Mouse (Mus musculus): ENCODE data around the gene Vps54. TPM values are rescaled to one million over a fixed set of nuclear protein-coding genes. Genes with fewer than 3 reads are reported as not detected.

Vps54 gene
- polyA plus RNA-seq, 1 experiment: 0.05 TPM

- H3K36me3 ChIP-seq (ENCODE audit: control insufficient read depth): no peaks in the 10 kb centered on the region
- no peak overlapping the region for H3K4me3 ChIP-seq (replicated peaks)
- no peaks in the 10 kb centered on the region for H3K9me3 ChIP-seq (ENCODE audit: control insufficient read depth, low read length)
- H3K27me3 ChIP-seq (ENCODE audit: control insufficient read depth): peaks cover 4% of the 10 kb centered on the region; the same call in 1 of the 2 replicates
- TF ChIP-seq TAL1 (IDR thresholded peaks at IDR 0.05; ENCODE audit: low read length) (no peak), GATA1 (IDR thresholded peaks at IDR 0.05; ENCODE audit: low read length) (no peak)
- peaks cover 41% of the 10 kb centered on the region for H3K4me1 ChIP-seq (ENCODE audit: control insufficient read depth)
Measured at GRCm38 (mm10) chr11:21221396-21221795, 17.7 kb upstream of the Vps54 start.

GRCm38 (mm10) chr11:21222606-21223207 lies 16.4 kb upstream of the Vps54 start:
- TF ChIP-seq GATA1 (IDR thresholded peaks at IDR 0.05; ENCODE audit: low read length) (no peak), TAL1 (IDR thresholded peaks at IDR 0.05; ENCODE audit: low read length) (no peak)
- H3K36me3 ChIP-seq (ENCODE audit: control insufficient read depth): no peaks in the 10 kb centered on the region
- H3K9me3 ChIP-seq (ENCODE audit: control insufficient read depth, low read length): no peaks in the 10 kb centered on the region
- no peak overlapping the region for H3K4me3 ChIP-seq (replicated peaks)
- peaks cover 34% of the 10 kb centered on the region for H3K4me1 ChIP-seq (ENCODE audit: control insufficient read depth)
- peaks cover 4% of the 10 kb centered on the region; the same call in 1 of the 2 replicates for H3K27me3 ChIP-seq (ENCODE audit: control insufficient read depth)

GRCm38 (mm10) chr11:21223539-21223938 lies 15.5 kb upstream of the Vps54 start:
- TF ChIP-seq GATA1 (IDR thresholded peaks at IDR 0.05; ENCODE audit: low read length) (no peak), TAL1 (IDR thresholded peaks at IDR 0.05; ENCODE audit: low read length) (no peak)
- H3K4me3 ChIP-seq (replicated peaks): no peak overlapping the region
- no peaks in the 10 kb centered on the region for H3K9me3 ChIP-seq (ENCODE audit: control insufficient read depth, low read length)
- H3K27me3 ChIP-seq (ENCODE audit: control insufficient read depth): peaks cover 4% of the 10 kb centered on the region; the same call in 1 of the 2 replicates
- H3K36me3 ChIP-seq (ENCODE audit: control insufficient read depth): no peaks in the 10 kb centered on the region
- peaks cover 31% of the 10 kb centered on the region for H3K4me1 ChIP-seq (ENCODE audit: control insufficient read depth)

- TF ChIP-seq GATA1 (IDR thresholded peaks at IDR 0.05; ENCODE audit: low read length) (no peak), TAL1 (IDR thresholded peaks at IDR 0.05; ENCODE audit: low read length) (no peak)
- peaks cover 4% of the 10 kb centered on the region; the same call in 1 of the 2 replicates for H3K27me3 ChIP-seq (ENCODE audit: control insufficient read depth)
- no peak overlapping the region for H3K4me3 ChIP-seq (replicated peaks)
- no peaks in the 10 kb centered on the region for H3K9me3 ChIP-seq (ENCODE audit: control insufficient read depth, low read length)
- no peaks in the 10 kb centered on the region for H3K36me3 ChIP-seq (ENCODE audit: control insufficient read depth)
- H3K4me1 ChIP-seq (ENCODE audit: control insufficient read depth): peaks cover 31% of the 10 kb centered on the region
Measured at GRCm38 (mm10) chr11:21224041-21224440, 15.0 kb upstream of the Vps54 start.

- H3K9me3 ChIP-seq (ENCODE audit: control insufficient read depth, low read length): no peaks in the 10 kb centered on the region
- peaks cover 4% of the 10 kb centered on the region; the same call in 1 of the 2 replicates for H3K27me3 ChIP-seq (ENCODE audit: control insufficient read depth)
- no peaks in the 10 kb centered on the region for H3K36me3 ChIP-seq (ENCODE audit: control insufficient read depth)
- no peak overlapping the region for H3K4me3 ChIP-seq (replicated peaks)
- TF ChIP-seq GATA1 (IDR thresholded peaks at IDR 0.05; ENCODE audit: low read length) (no peak), TAL1 (IDR thresholded peaks at IDR 0.05; ENCODE audit: low read length) (no peak)
- peaks cover 30% of the 10 kb centered on the region for H3K4me1 ChIP-seq (ENCODE audit: control insufficient read depth)
Measured at GRCm38 (mm10) chr11:21224446-21224845, 14.6 kb upstream of the Vps54 start.

- H3K27me3 ChIP-seq (ENCODE audit: control insufficient read depth): peaks cover 4% of the 10 kb centered on the region; the same call in 1 of the 2 replicates
- no peaks in the 10 kb centered on the region for H3K9me3 ChIP-seq (ENCODE audit: control insufficient read depth, low read length)
- H3K4me3 ChIP-seq (replicated peaks): no peak overlapping the region
- no peaks in the 10 kb centered on the region for H3K36me3 ChIP-seq (ENCODE audit: control insufficient read depth)
- TF ChIP-seq GATA1 (IDR thresholded peaks at IDR 0.05; ENCODE audit: low read length) (no peak), TAL1 (IDR thresholded peaks at IDR 0.05; ENCODE audit: low read length) (no peak)
- peaks cover 26% of the 10 kb centered on the region for H3K4me1 ChIP-seq (ENCODE audit: control insufficient read depth)
Measured at GRCm38 (mm10) chr11:21224983-21225382, 14.1 kb upstream of the Vps54 start.

GRCm38 (mm10) chr11:21235381-21235780 lies 3.7 kb upstream of the Vps54 start:
- no peak for TF ChIP-seq TAL1 (IDR thresholded peaks at IDR 0.05; ENCODE audit: low read length)
- TF ChIP-seq GATA1 (IDR thresholded peaks at IDR 0.05; ENCODE audit: low read length): no peak
- H3K4me1 ChIP-seq (ENCODE audit: control insufficient read depth): peaks cover 8% of the 10 kb centered on the region
- peaks cover 8% of the 10 kb centered on the region for H3K27me3 ChIP-seq (ENCODE audit: control insufficient read depth)
- no peaks in the 10 kb centered on the region for H3K9me3 ChIP-seq (ENCODE audit: control insufficient read depth, low read length)
- H3K4me3 ChIP-seq (replicated peaks): no peak overlapping the region
- no peaks in the 10 kb centered on the region for H3K36me3 ChIP-seq (ENCODE audit: control insufficient read depth)

GRCm38 (mm10) chr11:21235821-21236220 lies 3.3 kb upstream of the Vps54 start:
- peaks cover 8% of the 10 kb centered on the region for H3K27me3 ChIP-seq (ENCODE audit: control insufficient read depth)
- TF ChIP-seq TAL1 (IDR thresholded peaks at IDR 0.05; ENCODE audit: low read length) (no peak), GATA1 (IDR thresholded peaks at IDR 0.05; ENCODE audit: low read length) (no peak)

GRCm38 (mm10) chr11:21236996-21237395 lies 2.1 kb upstream of the Vps54 start:
- Histone ChIP-seq H3K36me3 (ENCODE audit: control insufficient read depth) (no peaks in the 10 kb centered on the region), H3K27me3 (ENCODE audit: control insufficient read depth) (peaks cover 2% of the 10 kb centered on the region; the same call in 1 of the 2 replicates), H3K4me3 (replicated peaks) (no peak overlapping the region), H3K4me1 (ENCODE audit: control insufficient read depth) (peaks cover 17% of the 10 kb centered on the region), H3K9me3 (ENCODE audit: control insufficient read depth, low read length) (no peaks in the 10 kb centered on the region)
- TF ChIP-seq TAL1 (IDR thresholded peaks at IDR 0.05; ENCODE audit: low read length) (no peak), GATA1 (IDR thresholded peaks at IDR 0.05; ENCODE audit: low read length) (no peak)

More at GRCm38 (mm10) chr11:21235821-21236220, 3.3 kb upstream of the Vps54 start:
- Histone ChIP-seq H3K4me3 (replicated peaks) (no peak overlapping the region), H3K9me3 (ENCODE audit: control insufficient read depth, low read length) (no peaks in the 10 kb centered on the region), H3K4me1 (ENCODE audit: control insufficient read depth) (peaks cover 11% of the 10 kb centered on the region), H3K36me3 (ENCODE audit: control insufficient read depth) (no peaks in the 10 kb centered on the region)

Measured in erythroblast, embryonic 14.5 days (primary cell).